Mouse (Mus musculus) liver, postnatal 0 days (tissue): ENCODE measurements at regions not wholly inside any gene's neighbourhood (a gene's known extent, or its start where the extent isn't known, plus 50 kb on each side); places are given as distances from the start of the nearest gene placed in this dataset.

ENCODE experiments used
- CTCF ChIP-seq: sonication (generic); IDR thresholded peaks from 2 replicates; pipeline ENCODE4 v1.5.1; 2016; ENCODE audit warnings: antibody characterized with exemption, low read depth
- EP300 ChIP-seq: IDR thresholded peaks from 2 replicates; pipeline ENCODE4 v1.6.1; 2016; ENCODE audit warnings: antibody characterized with exemption, low read depth, mild to moderate bottlenecking

DNA sequence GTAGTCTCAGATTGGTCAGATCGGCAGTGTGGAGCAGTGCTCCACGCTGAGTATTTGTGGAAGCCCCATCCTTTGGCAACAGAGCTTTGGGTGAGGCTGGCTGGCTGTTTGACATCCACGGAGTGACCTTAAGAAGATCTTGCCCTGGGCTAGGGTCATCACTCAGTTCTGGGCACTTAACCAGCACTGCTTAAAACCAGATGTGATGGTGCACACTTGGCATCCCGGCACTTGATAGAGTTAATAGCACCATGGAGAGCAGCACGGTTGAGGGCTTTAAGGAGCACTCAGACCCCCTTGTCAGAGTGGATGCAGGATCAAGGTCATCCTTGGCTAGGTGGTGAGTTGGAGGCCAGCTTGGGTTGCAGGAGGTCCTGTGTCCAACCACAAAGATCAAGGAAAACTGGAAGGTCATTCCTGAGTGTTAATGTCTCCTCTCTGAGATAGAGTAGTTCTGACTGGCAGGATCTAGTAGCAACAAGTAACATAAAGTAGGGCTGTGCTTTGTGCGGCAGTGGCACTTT, 70.2 kb upstream of the Mrps10 start:
- no peak for TF ChIP-seq CTCF
- TF ChIP-seq EP300, result no peak
